Mouse (Mus musculus): Measurements from ENCODE around the gene Rtn2. TPM values are rescaled to one million over a fixed set of nuclear protein-coding genes. Genes with fewer than 3 reads are reported as not detected.

Rtn2 gene
- polyA plus RNA-seq, 1 experiment from 2014 or later = 7.1 TPM

- Histone ChIP-seq H3K4me2 (replicated peaks; ENCODE audit: low read depth) (peak overlapping the region; percentile 86), H3K9ac (ENCODE audit: low read depth, low read length) (peak overlapping the region; percentile 35), H3K4me3 (ENCODE audit: low read depth, low read length) (peak overlapping the region; percentile 52), H3K36me3 (ENCODE audit: control insufficient read depth, insufficient read depth) (no peaks in the 10 kb centered on the region), H3K27me3 (replicated peaks; ENCODE audit: control insufficient read depth, insufficient read depth, low read length) (no peaks in the 10 kb centered on the region), H3K4me1 (replicated peaks; ENCODE audit: control insufficient read depth, insufficient read depth, low read length) (no peaks in the 10 kb centered on the region), H3K27ac (ENCODE audit: low read depth, low read length) (peak overlapping the region; percentile 2; the same call in 1 of the 2 replicates), H3K9me3 (ENCODE audit: control insufficient read depth) (no peaks in the 10 kb centered on the region)
- no peak for TF ChIP-seq CTCF (IDR thresholded peaks at IDR 0.05; ENCODE audit: low read depth)
- under 1% methylated on average over 44 of the region's 52 CpGs for WGBS
- ATAC-seq = peak; percentile 28
These were observed 50.4 kb downstream of the Rtn2 start for GRCm38 (mm10) chr7:19332709-19333352.

- TF ChIP-seq CTCF (IDR thresholded peaks at IDR 0.05; ENCODE audit: low read depth) = no peak
- WGBS = 40% methylated on average over 3 of the region's 3 CpGs
These were observed 53.2 kb downstream of the Rtn2 start for GRCm38 (mm10) chr7:19335583-19335982.

DNA sequence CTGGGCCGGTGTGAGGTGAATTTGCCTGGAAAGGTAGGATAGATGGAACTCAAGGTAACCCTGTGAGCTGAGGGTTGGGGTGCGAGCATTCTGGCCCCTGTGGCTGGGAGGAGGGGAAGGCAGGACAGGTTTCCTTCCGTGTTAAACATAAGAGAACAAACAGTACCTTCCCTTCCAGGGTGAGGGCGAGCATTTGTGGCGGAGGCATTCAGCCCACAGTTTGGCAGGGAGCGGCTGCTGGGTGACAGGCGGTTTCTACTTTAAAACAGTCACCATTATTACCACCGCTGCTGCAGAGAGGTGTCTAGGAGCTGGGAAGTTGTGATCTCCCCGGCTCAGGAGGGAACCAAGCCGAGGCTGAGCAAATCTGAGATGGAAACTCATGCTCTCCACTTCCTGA is 54.7 kb downstream of the Rtn2 start:
- Histone ChIP-seq H3K36me3 (ENCODE audit: control insufficient read depth, insufficient read depth) (no peaks in the 10 kb centered on the region), H3K27ac (ENCODE audit: low read depth, low read length) (no peak overlapping the region), H3K4me3 (ENCODE audit: low read depth, low read length) (no peak overlapping the region), H3K4me1 (replicated peaks; ENCODE audit: control insufficient read depth, insufficient read depth, low read length) (no peaks in the 10 kb centered on the region), H3K9me3 (ENCODE audit: control insufficient read depth) (no peaks in the 10 kb centered on the region), H3K4me2 (replicated peaks; ENCODE audit: low read depth) (no peak overlapping the region), H3K27me3 (replicated peaks; ENCODE audit: control insufficient read depth, insufficient read depth, low read length) (peaks cover 3% of the 10 kb centered on the region; the same call in 1 of the 2 replicates), H3K9ac (ENCODE audit: low read depth, low read length) (no peak overlapping the region)
- ATAC-seq = no peak
- TF ChIP-seq CTCF (IDR thresholded peaks at IDR 0.05; ENCODE audit: low read depth) = no peak
- 54% methylated on average over 10 of the region's 10 CpGs for WGBS

More at GRCm38 (mm10) chr7:19335583-19335982, 53.2 kb downstream of the Rtn2 start:
- no peak overlapping the region for H3K9ac ChIP-seq (ENCODE audit: low read depth, low read length)
- no peak overlapping the region for H3K27ac ChIP-seq (ENCODE audit: low read depth, low read length)
- no peaks in the 10 kb centered on the region for H3K4me1 ChIP-seq (replicated peaks; ENCODE audit: control insufficient read depth, insufficient read depth, low read length)
- no peak overlapping the region for H3K4me2 ChIP-seq (replicated peaks; ENCODE audit: low read depth)
- no peak for ATAC-seq
- H3K36me3 ChIP-seq (ENCODE audit: control insufficient read depth, insufficient read depth) = no peaks in the 10 kb centered on the region
- no peaks in the 10 kb centered on the region for H3K27me3 ChIP-seq (replicated peaks; ENCODE audit: control insufficient read depth, insufficient read depth, low read length)
- no peak overlapping the region for H3K4me3 ChIP-seq (ENCODE audit: low read depth, low read length)
- no peaks in the 10 kb centered on the region for H3K9me3 ChIP-seq (ENCODE audit: control insufficient read depth)

GRCm38 (mm10) chr7:19338060-19338459 is 55.6 kb downstream of the Rtn2 start:
- no peak overlapping the region for H3K4me2 ChIP-seq (replicated peaks; ENCODE audit: low read depth)
- H3K27ac ChIP-seq (ENCODE audit: low read depth, low read length) = no peak overlapping the region
- no peaks in the 10 kb centered on the region for H3K36me3 ChIP-seq (ENCODE audit: control insufficient read depth, insufficient read depth)
- no peak for TF ChIP-seq CTCF (IDR thresholded peaks at IDR 0.05; ENCODE audit: low read depth)
- peaks cover 5% of the 10 kb centered on the region; the same call in 1 of the 2 replicates for H3K27me3 ChIP-seq (replicated peaks; ENCODE audit: control insufficient read depth, insufficient read depth, low read length)
- H3K9me3 ChIP-seq (ENCODE audit: control insufficient read depth) = no peaks in the 10 kb centered on the region
- ATAC-seq = no peak
- no peak overlapping the region for H3K4me3 ChIP-seq (ENCODE audit: low read depth, low read length)
- no peak overlapping the region for H3K9ac ChIP-seq (ENCODE audit: low read depth, low read length)
- no peaks in the 10 kb centered on the region for H3K4me1 ChIP-seq (replicated peaks; ENCODE audit: control insufficient read depth, insufficient read depth, low read length)
- 60% methylated on average over 2 of the region's 2 CpGs for WGBS

GRCm38 (mm10) chr7:19338596-19338995 is 56.2 kb downstream of the Rtn2 start:
- no peak for TF ChIP-seq CTCF (IDR thresholded peaks at IDR 0.05; ENCODE audit: low read depth)
- Histone ChIP-seq H3K4me2 (replicated peaks; ENCODE audit: low read depth) (no peak overlapping the region), H3K9me3 (ENCODE audit: control insufficient read depth) (no peaks in the 10 kb centered on the region), H3K4me3 (ENCODE audit: low read depth, low read length) (no peak overlapping the region), H3K27ac (ENCODE audit: low read depth, low read length) (no peak overlapping the region), H3K9ac (ENCODE audit: low read depth, low read length) (no peak overlapping the region), H3K36me3 (ENCODE audit: control insufficient read depth, insufficient read depth) (no peaks in the 10 kb centered on the region), H3K27me3 (replicated peaks; ENCODE audit: control insufficient read depth, insufficient read depth, low read length) (peaks cover 5% of the 10 kb centered on the region; the same call in 1 of the 2 replicates), H3K4me1 (replicated peaks; ENCODE audit: control insufficient read depth, insufficient read depth, low read length) (no peaks in the 10 kb centered on the region)
- ATAC-seq = no peak
- WGBS = 58% methylated on average over 7 of the region's 7 CpGs

DNA sequence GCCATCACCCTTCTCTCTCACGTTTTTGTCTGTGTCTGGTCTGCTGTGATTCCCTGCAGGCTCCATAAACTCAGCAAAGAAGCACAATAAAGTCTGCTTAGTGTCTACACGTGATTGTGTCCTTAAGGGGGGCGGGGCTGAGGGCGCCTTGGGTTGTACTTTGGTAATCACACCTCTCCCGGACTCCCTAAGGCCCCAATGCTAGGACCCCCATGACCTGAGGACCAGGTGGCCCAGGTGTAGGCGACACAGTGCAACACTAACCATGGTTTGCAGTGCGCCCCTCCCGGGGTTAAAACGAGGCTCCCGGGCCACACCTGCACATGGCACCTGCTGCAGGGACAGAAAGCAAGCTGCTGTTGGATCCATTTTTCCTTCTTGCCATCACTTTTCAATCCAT is 58.8 kb downstream of the Rtn2 start:
- Histone ChIP-seq H3K4me3 (ENCODE audit: low read depth, low read length) (peak overlapping the region; percentile 33), H3K9ac (ENCODE audit: low read depth, low read length) (no peak overlapping the region), H3K9me3 (ENCODE audit: control insufficient read depth) (no peaks in the 10 kb centered on the region), H3K27me3 (replicated peaks; ENCODE audit: control insufficient read depth, insufficient read depth, low read length) (peaks cover 5% of the 10 kb centered on the region; the same call in 1 of the 2 replicates), H3K4me1 (replicated peaks; ENCODE audit: control insufficient read depth, insufficient read depth, low read length) (0 out of 2 replicates have a peak, but pooled peaks cover 5% of the 10 kb centered on the region), H3K27ac (ENCODE audit: low read depth, low read length) (no peak overlapping the region; the same call in 1 of the 2 replicates), H3K36me3 (ENCODE audit: control insufficient read depth, insufficient read depth) (no peaks in the 10 kb centered on the region), H3K4me2 (replicated peaks; ENCODE audit: low read depth) (peak overlapping the region; percentile 68)
- no peak for ATAC-seq
- WGBS = 20% methylated on average over 10 of the region's 10 CpGs
- TF ChIP-seq CTCF (IDR thresholded peaks at IDR 0.05; ENCODE audit: low read depth) = no peak

Measured in intestine, postnatal 0 days (tissue).